Mouse (Mus musculus) ES-E14 (cell line): ENCODE measurements around the gene D10Jhu81e.

Source experiments
- CHD2 ChIP-seq: IDR thresholded peaks from 2 replicates; pipeline ENCODE4 v1.6.1; 2014; ENCODE audit warnings: mild to moderate bottlenecking, low read depth, low read length, inconsistent platforms
- MAFK ChIP-seq: IDR thresholded peaks from 2 replicates; pipeline ENCODE4 v1.6.1; 2014; ENCODE audit warnings: mild to moderate bottlenecking, low read depth, low read length, inconsistent platforms; ENCODE audit not compliant: insufficient read depth
- ZC3H11A ChIP-seq: IDR thresholded peaks from 2 replicates; pipeline ENCODE4 v1.6.1; 2012; ENCODE audit warnings: low read depth, mild to moderate bottlenecking, inconsistent platforms, low read length, borderline replicate concordance
- ZNF384 ChIP-seq: IDR thresholded peaks from 2 replicates; pipeline ENCODE4 v1.6.1; 2012; ENCODE audit warnings: low read depth, low read length, inconsistent platforms

DNA sequence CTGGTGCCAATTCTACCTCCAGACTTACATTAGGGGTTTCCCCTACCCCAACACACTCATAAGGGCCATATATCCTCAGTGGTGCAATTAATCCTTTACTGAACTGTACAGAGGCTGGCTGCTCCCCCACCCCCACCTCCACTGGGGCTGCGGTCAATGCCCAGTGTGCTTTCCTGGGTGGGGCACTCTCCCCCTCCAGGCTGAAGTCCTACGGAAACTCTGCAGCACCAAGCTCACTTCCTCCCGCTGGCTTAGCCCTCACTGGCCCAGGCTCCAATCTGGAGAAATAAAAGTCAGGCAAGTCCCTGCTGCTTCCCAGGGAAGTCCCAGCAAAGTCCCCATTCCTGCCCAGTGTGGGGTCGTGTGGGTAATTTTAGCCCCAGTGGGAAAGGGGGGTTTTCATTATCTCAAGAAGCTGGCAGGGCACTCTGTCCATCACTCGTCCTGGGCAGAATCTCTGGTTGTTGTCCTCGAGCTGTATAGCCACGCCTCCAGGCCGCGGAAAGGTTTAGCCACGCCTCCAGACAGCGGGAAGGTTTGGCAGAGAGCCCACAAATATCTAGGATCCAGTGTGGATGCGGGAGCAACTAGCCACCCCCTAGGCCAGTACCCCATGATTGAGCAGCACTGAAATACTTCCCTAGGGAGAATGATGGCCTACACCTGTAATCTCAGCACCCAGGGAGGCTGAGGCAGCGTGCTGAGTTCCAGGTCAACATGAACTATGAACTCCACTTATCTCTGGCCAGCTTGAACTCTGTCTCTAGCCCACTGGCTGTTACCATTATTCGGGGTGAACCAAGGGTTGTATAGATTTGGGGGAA, 34.4 kb downstream of the D10Jhu81e start:
- TF ChIP-seq ZNF384 = no peak
- no peak for TF ChIP-seq ZC3H11A
- TF ChIP-seq CHD2 = no peak
- TF ChIP-seq MAFK = no peak
